Mouse (Mus musculus) ZHBTc4 (cell line): ENCODE measurements at regions not wholly inside any gene's neighbourhood (a gene's known extent, or its start where the extent isn't known, plus 50 kb on each side); places are given as distances from the start of the nearest gene placed in this dataset.
A peak's percentile ranks its signal among the peaks of the same experiment; 100 is the strongest.

Experiments
- DNase-seq: peaks from one replicate; pipeline ENCODE4 v3.0.0-alpha.2; 2011; ENCODE audit warnings: low read depth, low spot score

GRCm38 (mm10) chr14:47857731-47858556 lies 209.7 kb downstream of the Ktn1 start:
- DNase-seq = peak; percentile 58

- no peak for DNase-seq
Measured at GRCm38 (mm10) chr14:47862556-47862955, 214.3 kb downstream of the Ktn1 start.

- DNase-seq = no peak
Measured at GRCm38 (mm10) chr14:47863067-47863466, 214.8 kb downstream of the Ktn1 start.

- no peak for DNase-seq
Measured at GRCm38 (mm10) chr14:47863701-47864100, 215.5 kb downstream of the Ktn1 start.

GRCm38 (mm10) chr14:47867017-47867416 lies 218.8 kb downstream of the Ktn1 start:
- DNase-seq = no peak

GRCm38 (mm10) chr14:47868258-47868780 lies 220.1 kb downstream of the Ktn1 start:
- DNase-seq = no peak

- DNase-seq = no peak
Measured at GRCm38 (mm10) chr14:47876585-47876984, 228.3 kb downstream of the Ktn1 start.

GRCm38 (mm10) chr14:47877167-47877566 lies 228.9 kb downstream of the Ktn1 start:
- peak; percentile 22 for DNase-seq

GRCm38 (mm10) chr14:47877771-47878443 lies 229.7 kb downstream of the Ktn1 start:
- no peak for DNase-seq

- no peak for DNase-seq
Measured at GRCm38 (mm10) chr14:47885326-47885725, 235.3 kb upstream of the Peli2 start.

GRCm38 (mm10) chr14:47890251-47891198 lies 230.1 kb upstream of the Peli2 start:
- DNase-seq = no peak

- peak; percentile 55 for DNase-seq
Measured at GRCm38 (mm10) chr14:47896581-47896980, 224.0 kb upstream of the Peli2 start.

GRCm38 (mm10) chr14:47897907-47898530 lies 222.6 kb upstream of the Peli2 start:
- no peak for DNase-seq

GRCm38 (mm10) chr14:47898605-47899004 lies 222.0 kb upstream of the Peli2 start:
- no peak for DNase-seq

- no peak for DNase-seq
Measured at GRCm38 (mm10) chr14:47905334-47905733, 215.3 kb upstream of the Peli2 start.

- DNase-seq = peak; percentile 16
Measured at GRCm38 (mm10) chr14:47909129-47909528, 211.5 kb upstream of the Peli2 start.

- no peak for DNase-seq
Measured at GRCm38 (mm10) chr14:47910741-47911295, 209.8 kb upstream of the Peli2 start.

GRCm38 (mm10) chr14:47911546-47912545 lies 208.8 kb upstream of the Peli2 start:
- DNase-seq = no peak

- DNase-seq = no peak
Measured at GRCm38 (mm10) chr14:47915621-47916020, 205.0 kb upstream of the Peli2 start.
